Mouse (Mus musculus): ENCODE measurements around the gene Nsl1.
"Not testable (repeated sequence)": the region's sequence is repeated elsewhere in the genome, so short reads cannot be mapped to it uniquely, and the experiment has no call there.

The Nsl1 gene

GRCm38 (mm10) chr1:191062781-191063485 lies at the start of gene Nsl1, which contains the start of gene Tatdn3:
Gene Nsl1 (plus strand): TSS chr1:191063012.
Gene Tatdn3 (minus strand): TSS chr1:191062932.
- peak; percentile 94 for DNase-seq (ENCODE audit: low spot score)

GRCm38 (mm10) chr1:191014271-191014670 lies 48.5 kb upstream of the Nsl1 start:
- DNase-seq (ENCODE audit: low spot score) = no peak

- DNase-seq (ENCODE audit: low spot score) = no peak
Observed at GRCm38 (mm10) chr1:191019803-191020202, 43.0 kb upstream of the Nsl1 start.

- DNase-seq (ENCODE audit: low spot score) = no peak
Observed at GRCm38 (mm10) chr1:191020217-191020924, 42.4 kb upstream of the Nsl1 start.

GRCm38 (mm10) chr1:191021016-191021415 lies 41.8 kb upstream of the Nsl1 start:
- no peak for DNase-seq (ENCODE audit: low spot score)

GRCm38 (mm10) chr1:191023140-191023539 lies 39.7 kb upstream of the Nsl1 start:
- DNase-seq (ENCODE audit: low spot score) = no peak

- not testable (repeated sequence) for DNase-seq (ENCODE audit: low spot score)
Observed at GRCm38 (mm10) chr1:191023806-191024205, 39.0 kb upstream of the Nsl1 start.

- peak; percentile 49 for DNase-seq (ENCODE audit: low spot score)
Observed at GRCm38 (mm10) chr1:191025016-191026012, 37.5 kb upstream of the Nsl1 start.

- peak; percentile 98 for DNase-seq (ENCODE audit: low spot score)
Observed at GRCm38 (mm10) chr1:191026021-191026713, 36.6 kb upstream of the Nsl1 start, which contains the start of gene Flvcr1. Gene Flvcr1 (minus strand): TSS chr1:191026158.

- DNase-seq (ENCODE audit: low spot score) = no peak
Observed at GRCm38 (mm10) chr1:191030182-191030581, 32.6 kb upstream of the Nsl1 start.

GRCm38 (mm10) chr1:191030922-191031425 lies 31.8 kb upstream of the Nsl1 start:
- not testable (repeated sequence) for DNase-seq (ENCODE audit: low spot score)

GRCm38 (mm10) chr1:191035649-191036048 lies 27.2 kb upstream of the Nsl1 start:
- no peak for DNase-seq (ENCODE audit: low spot score)

GRCm38 (mm10) chr1:191036554-191037334 lies 26.1 kb upstream of the Nsl1 start, which contains the start of gene Spata45:
Gene Spata45 (plus strand): TSS chr1:191036639.
- DNase-seq (ENCODE audit: low spot score) = no peak

GRCm38 (mm10) chr1:191037999-191038398 lies 24.8 kb upstream of the Nsl1 start:
- DNase-seq (ENCODE audit: low spot score) = no peak

- DNase-seq (ENCODE audit: low spot score) = no peak
Observed at GRCm38 (mm10) chr1:191041352-191041751, 21.5 kb upstream of the Nsl1 start.

GRCm38 (mm10) chr1:191042106-191042505 lies 20.7 kb upstream of the Nsl1 start:
- DNase-seq (ENCODE audit: low spot score) = no peak

- DNase-seq (ENCODE audit: low spot score) = no peak
Observed at GRCm38 (mm10) chr1:191042688-191043087, 20.1 kb upstream of the Nsl1 start.

GRCm38 (mm10) chr1:191045264-191045663 lies 17.5 kb upstream of the Nsl1 start:
- no peak for DNase-seq (ENCODE audit: low spot score)

- DNase-seq (ENCODE audit: low spot score) = no peak
Observed at GRCm38 (mm10) chr1:191046231-191046824, 16.5 kb upstream of the Nsl1 start.

GRCm38 (mm10) chr1:191053555-191053954 lies 9.3 kb upstream of the Nsl1 start:
- no peak for DNase-seq (ENCODE audit: low spot score)
